Mouse (Mus musculus) left cerebral cortex, adult 18-20 months (tissue): Measurements from ENCODE around the gene 4930558K02Rik. TPM values are rescaled to one million over a fixed set of nuclear protein-coding genes. Genes with fewer than 3 reads are reported as not detected.
A peak's percentile ranks its signal among the peaks of the same experiment; 100 is the strongest.

Source experiments
- DNase-seq, 2 experiments: peaks; one replicate each; pipeline ENCODE4 v3.0.0; 2021 to 2022; ENCODE audit warnings: low spot score in 2 of 2, mixed read lengths in 1 of 2
- total RNA-seq, 2 experiments: library from RNA; stranded (reverse); gene quantifications; 2 replicates each; pipeline ENCODE4 v1.2.3; 2021

4930558K02Rik gene
- total RNA-seq, 2 experiments from 2014 or later, result not detected

DNA sequence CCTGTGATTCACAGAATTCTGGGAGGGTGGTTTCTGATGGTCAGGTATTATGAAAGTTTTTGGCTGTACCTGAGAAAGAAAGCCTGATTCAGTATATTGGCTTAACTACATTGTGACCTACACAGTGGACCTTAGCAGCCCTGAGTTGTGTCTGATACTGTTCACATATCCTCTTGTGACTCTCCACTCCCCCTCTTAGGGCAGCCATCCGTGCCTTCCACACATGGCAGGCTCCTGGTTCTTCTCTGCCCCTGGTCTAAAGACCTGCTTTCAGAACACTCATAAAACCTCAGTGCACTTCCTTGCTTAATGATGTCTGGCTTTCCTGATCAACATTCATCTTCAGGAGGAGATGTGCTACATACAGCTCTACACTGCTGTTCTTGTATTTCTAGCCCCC, 26.8 kb downstream of the 4930558K02Rik start:
- DNase-seq, result no peak

DNA sequence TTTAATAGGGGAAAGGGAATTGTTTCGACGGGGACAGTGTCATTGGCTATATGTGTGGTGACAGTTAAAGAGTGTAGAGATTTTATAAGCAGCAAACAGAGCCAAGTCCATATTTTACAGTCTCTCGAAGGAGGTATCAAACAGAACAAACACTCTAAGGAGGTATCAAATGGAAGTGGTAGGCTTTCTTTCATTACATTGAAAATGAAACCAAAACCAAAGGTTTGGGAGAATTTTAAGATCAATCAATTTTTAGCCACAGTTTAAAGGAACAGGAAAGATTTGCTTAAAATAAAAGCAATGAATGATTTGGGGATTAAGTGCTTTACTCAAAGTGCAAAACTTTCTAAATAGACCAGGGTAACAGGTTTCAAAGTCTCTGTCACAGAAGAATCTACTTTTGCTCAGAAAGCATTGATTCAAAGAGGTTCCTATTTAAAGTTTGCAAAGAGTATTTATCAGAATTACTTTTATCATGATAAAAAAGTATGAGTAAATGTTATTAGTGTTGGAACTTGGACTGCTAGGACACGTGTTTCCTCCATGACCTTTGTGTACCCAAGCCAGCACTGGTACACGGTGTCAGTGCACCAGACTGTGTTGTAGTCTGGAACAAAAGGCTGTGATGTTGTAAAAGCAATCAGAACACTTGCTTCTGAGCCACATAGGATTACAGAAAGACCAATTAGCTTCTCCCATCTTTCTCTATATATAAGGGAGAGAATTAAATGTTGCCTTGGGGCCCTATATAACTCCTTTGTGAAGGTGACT, 28.2 kb downstream of the 4930558K02Rik start:
- no peak for DNase-seq

DNA sequence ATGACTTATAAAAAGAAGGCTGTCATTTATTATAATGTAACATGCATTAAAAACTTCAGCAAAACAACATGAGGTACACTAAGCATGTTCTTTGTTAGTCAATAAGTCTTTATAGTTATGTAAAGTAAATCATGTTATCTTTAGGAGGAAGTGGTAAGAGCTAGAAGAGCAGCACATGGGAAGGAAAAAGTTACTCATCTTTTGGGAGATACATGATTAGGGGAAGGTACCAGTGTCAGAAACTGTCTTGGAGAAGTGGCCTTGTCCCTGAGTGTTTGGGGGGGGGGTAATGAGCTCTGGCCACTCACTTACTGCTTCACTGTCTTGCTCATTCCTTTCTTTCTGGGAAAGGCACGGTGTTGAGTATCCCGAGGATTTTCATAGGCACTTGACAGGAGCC, 37.4 kb downstream of the 4930558K02Rik start:
- DNase-seq, result no peak

DNA sequence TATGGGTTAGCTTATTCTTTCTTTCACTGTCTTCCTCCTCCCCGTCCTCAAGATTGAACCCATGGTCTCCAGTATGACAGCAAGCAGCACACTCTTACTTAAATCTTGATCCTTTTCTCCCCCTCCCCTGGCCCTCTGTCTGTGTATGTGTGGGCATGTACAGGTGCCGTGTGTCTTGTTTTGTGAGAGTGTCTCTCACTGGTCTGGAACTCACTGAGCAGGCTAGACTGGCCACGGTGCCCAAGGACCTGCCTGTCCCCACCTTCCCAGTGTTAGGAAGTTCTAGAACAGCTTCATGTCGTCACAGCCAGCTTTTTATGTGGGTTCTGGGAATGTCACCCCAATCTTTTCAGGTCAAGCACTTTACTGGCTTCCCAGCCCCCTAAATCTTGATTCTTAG, 47.1 kb downstream of the 4930558K02Rik start:
- DNase-seq, result no peak

DNA sequence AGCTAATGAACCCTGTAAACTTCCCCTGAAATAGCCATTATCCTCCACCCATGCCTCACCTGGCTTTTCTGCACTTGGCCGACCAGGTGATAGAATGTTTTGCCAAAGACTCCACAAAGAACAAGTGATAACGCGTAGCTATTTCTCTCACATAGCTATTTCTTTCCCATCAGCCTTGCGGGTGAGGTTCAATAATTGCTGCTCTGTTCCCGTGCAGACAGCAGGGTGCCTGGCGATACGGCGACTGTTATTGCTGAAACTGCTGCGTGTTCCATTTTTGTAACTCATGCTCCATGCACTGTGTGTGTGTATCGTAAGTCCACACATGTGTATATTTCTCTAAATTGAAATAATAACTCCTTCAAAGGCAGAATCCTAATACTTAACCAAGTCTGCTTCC, 47.6 kb downstream of the 4930558K02Rik start:
- DNase-seq, result no peak

- DNase-seq, result no peak
Observed at GRCm38 (mm10) chr1:161931313-161931712, 48.1 kb downstream of the 4930558K02Rik start.

DNA sequence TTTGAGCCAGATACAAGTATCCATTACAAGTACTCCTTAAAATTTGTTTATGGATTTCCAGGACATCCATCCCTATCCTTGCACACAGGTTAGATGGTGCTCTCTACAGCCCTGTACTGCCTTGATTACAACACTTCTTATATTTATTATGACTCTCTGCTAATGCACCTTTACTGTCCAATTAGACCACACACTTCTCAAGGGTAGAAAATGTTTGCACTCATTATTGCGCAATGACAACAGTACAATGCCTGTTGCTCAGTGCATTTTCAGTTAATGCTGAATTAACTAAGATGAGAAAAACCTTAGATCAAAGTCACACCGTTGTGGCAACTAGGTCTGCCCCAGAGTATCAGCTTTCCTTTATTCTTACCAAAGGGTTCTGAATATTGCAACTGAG, 51.5 kb downstream of the 4930558K02Rik start:
- no peak for DNase-seq

GRCm38 (mm10) chr1:161925281-161925805, 54.1 kb downstream of the 4930558K02Rik start:
- peak in 1 of 2 experiments; percentile 3 for DNase-seq

- no peak for DNase-seq
Observed at GRCm38 (mm10) chr1:161924321-161924720, 55.1 kb downstream of the 4930558K02Rik start.

- DNase-seq, result no peak
Observed at GRCm38 (mm10) chr1:161921928-161922327, 57.5 kb downstream of the 4930558K02Rik start.

- DNase-seq, result no peak
Observed at GRCm38 (mm10) chr1:161920475-161921454, 58.7 kb downstream of the 4930558K02Rik start.

- DNase-seq, result no peak
Observed at GRCm38 (mm10) chr1:161919594-161919993, 59.8 kb downstream of the 4930558K02Rik start.

DNA sequence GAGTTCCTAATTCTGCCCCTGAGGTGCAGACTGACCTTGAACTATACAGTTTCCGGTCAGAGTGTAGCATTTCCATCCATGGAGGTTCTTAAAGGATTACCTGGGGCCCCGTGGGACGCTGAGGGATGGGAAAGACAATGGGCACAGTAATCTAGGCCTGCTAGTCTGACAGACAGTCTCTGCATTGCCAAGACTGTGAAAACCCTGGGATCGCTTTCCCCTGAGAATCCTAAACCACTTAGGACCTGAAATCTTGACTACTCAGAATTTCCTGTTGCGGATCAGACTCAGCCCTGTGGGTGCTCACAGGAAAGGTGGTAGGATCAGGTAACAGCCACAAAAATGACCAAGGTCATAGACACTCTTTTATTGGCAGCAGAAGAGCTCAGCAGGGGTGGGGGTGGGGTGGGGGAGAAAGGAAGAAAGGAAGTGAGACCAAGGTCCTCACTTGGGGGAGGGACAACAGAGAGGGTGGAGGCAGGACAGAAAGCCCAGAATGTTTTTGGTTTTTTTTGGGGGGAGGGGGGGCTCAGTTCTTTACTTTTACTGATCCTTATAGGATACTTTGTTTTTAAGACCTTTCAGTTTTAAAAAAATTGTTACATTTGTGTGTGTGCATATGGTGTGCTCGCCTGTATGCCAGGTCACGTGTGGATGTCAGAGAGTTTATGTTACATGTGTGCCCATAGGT, 60.6 kb downstream of the 4930558K02Rik start:
- no peak for DNase-seq

GRCm38 (mm10) chr1:161917940-161918484, 61.4 kb downstream of the 4930558K02Rik start:
- DNase-seq, result no peak

DNA sequence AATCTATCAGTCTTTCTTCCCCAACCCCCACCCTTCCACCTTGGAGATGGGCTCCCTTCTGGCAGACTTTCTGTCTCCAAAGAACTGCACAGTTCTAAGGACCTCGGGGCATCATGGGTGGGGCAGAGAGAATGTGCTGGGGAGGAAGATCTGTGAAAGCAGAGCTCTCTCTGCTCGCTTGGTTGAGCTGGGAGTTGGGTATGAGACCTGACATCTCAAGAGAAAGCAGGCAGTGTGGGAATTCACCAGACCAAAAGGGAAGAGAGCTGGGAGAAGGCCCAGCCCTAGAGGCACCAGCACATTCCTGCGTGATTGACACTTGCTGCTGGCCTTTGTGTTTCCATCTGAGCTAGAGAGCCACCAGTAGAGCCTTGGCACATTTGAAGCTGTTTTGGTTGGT, 63.4 kb downstream of the 4930558K02Rik start:
- DNase-seq, result no peak

GRCm38 (mm10) chr1:161913648-161913984, 65.8 kb downstream of the 4930558K02Rik start:
- DNase-seq, result no peak

GRCm38 (mm10) chr1:161912940-161913647, 66.3 kb downstream of the 4930558K02Rik start:
- no peak for DNase-seq

GRCm38 (mm10) chr1:161909074-161909473, 70.4 kb downstream of the 4930558K02Rik start:
- DNase-seq, result no peak

DNA sequence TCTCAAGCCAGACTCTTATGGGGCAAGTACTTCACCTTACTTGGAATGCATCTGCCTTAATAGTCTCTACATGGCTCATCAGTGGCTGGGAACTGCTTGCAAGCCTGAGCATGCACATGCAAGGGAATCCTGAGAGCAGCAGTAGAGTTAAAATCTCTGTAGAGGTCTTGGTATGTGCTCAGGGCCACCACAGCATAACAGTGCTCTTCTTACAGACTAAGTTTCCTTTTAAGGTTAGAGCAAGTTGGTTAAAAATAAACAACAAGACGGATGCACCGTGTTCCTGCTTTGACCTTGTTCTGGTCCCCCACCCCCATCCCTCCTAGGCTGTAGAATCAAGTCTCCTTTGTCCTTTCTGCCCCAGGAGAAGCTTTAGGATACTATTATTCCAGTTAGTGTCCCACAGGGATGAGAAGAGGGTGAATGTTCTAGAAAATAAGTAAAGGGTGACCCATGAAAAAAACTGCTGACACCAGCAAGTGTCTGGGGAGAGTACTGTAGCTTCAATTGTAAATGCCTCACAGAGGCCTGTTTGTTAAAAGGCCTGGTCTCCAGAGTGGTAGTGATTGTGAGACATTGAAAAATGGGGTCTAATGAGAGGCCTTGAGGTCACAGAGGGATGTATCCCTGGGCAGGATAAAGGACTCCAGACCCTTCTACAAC, 71.5 kb downstream of the 4930558K02Rik start:
- no peak for DNase-seq

DNA sequence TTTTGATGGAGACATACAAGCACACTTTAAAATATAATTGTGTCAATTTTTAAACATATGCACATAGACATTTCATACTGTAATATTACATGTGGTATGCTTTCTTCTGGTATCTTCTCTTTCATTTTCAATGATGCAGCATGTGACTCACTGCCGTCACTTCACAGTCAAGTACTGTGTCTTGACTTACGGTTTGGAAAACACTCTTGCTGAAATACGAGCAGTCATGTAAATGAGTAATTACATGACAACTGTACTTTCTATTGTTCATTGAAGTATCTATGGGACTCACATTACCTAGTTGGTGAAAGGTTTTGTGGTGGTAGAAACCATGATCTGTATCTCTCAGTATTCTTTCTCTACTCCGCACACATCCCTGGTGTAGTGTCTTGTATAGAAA, 72.3 kb downstream of the 4930558K02Rik start:
- no peak for DNase-seq
